Mouse (Mus musculus): Measurements from ENCODE around the gene Retreg1.
A peak's percentile ranks its signal among the peaks of the same experiment; 100 is the strongest.

- no peak for TF ChIP-seq POLR2A (IDR thresholded peaks at IDR 0.05; ENCODE audit: extremely low read depth, insufficient read depth, low read length)
- TF ChIP-seq CTCF (IDR thresholded peaks at IDR 0.05; ENCODE audit: extremely low read depth, insufficient read depth, low read length): peak; percentile 49; the same call in 1 of the 2 replicates
Measured at GRCm38 (mm10) chr15:25992992-25993727, 150.2 kb downstream of the Retreg1 start.

Data from cortical plate, adult 2 months (tissue).